Mouse (Mus musculus): ENCODE measurements at regions not wholly inside any gene's neighbourhood (a gene's known extent, or its start where the extent isn't known, plus 50 kb on each side); places are given as distances from the start of the nearest gene placed in this dataset.

- no peak for ATAC-seq (ENCODE audit: insufficient read depth)
Measured at GRCm38 (mm10) chr8:107860251-107860650, 82.2 kb upstream of the Zfhx3 start.

GRCm38 (mm10) chr8:107864802-107865651 is 77.4 kb upstream of the Zfhx3 start:
- Histone ChIP-seq H3K9me3 (replicated peaks) (no peaks in the 10 kb centered on the region), H3K4me2 (no peak overlapping the region), H3K36me3 (replicated peaks) (no peaks in the 10 kb centered on the region), H3K9ac (no peak overlapping the region), H3K27me3 (no peaks in the 10 kb centered on the region), H3K27ac (replicated peaks) (no peak overlapping the region), H3K4me1 (replicated peaks) (no peaks in the 10 kb centered on the region), H3K4me3 (replicated peaks) (no peak overlapping the region)
- WGBS (ENCODE audit: insufficient replicate concordance): 52% methylated on average over 14 of the region's 14 CpGs
- no peak for ATAC-seq (ENCODE audit: insufficient read depth)

More at GRCm38 (mm10) chr8:107860251-107860650, 82.2 kb upstream of the Zfhx3 start:
- no peaks in the 10 kb centered on the region for H3K4me1 ChIP-seq (replicated peaks)
- H3K36me3 ChIP-seq (replicated peaks): no peaks in the 10 kb centered on the region
- H3K27ac ChIP-seq (replicated peaks): no peak overlapping the region
- no peak overlapping the region for H3K9ac ChIP-seq
- no peak overlapping the region for H3K4me3 ChIP-seq (replicated peaks)
- H3K27me3 ChIP-seq: no peaks in the 10 kb centered on the region
- H3K4me2 ChIP-seq: no peak overlapping the region
- H3K9me3 ChIP-seq (replicated peaks): no peaks in the 10 kb centered on the region
- WGBS (ENCODE audit: insufficient replicate concordance): 58% methylated on average over 4 of the region's 4 CpGs

- Histone ChIP-seq H3K4me3 (replicated peaks) (no peak overlapping the region), H3K27me3 (no peaks in the 10 kb centered on the region), H3K9me3 (replicated peaks) (no peaks in the 10 kb centered on the region), H3K4me2 (no peak overlapping the region), H3K27ac (replicated peaks) (no peak overlapping the region), H3K4me1 (replicated peaks) (no peaks in the 10 kb centered on the region), H3K9ac (no peak overlapping the region), H3K36me3 (replicated peaks) (no peaks in the 10 kb centered on the region)
- WGBS (ENCODE audit: insufficient replicate concordance): 51% methylated on average over 4 of the region's 4 CpGs
- no peak for ATAC-seq (ENCODE audit: insufficient read depth)
Measured at GRCm38 (mm10) chr8:107865744-107866143, 76.7 kb upstream of the Zfhx3 start.

GRCm38 (mm10) chr8:107871718-107872117 is 70.7 kb upstream of the Zfhx3 start:
- no peak overlapping the region for H3K4me3 ChIP-seq (replicated peaks)
- H3K4me1 ChIP-seq (replicated peaks): no peaks in the 10 kb centered on the region
- H3K36me3 ChIP-seq (replicated peaks): no peaks in the 10 kb centered on the region
- no peak overlapping the region for H3K27ac ChIP-seq (replicated peaks)
- H3K4me2 ChIP-seq: no peak overlapping the region
- no peak for ATAC-seq (ENCODE audit: insufficient read depth)
- H3K9me3 ChIP-seq (replicated peaks): no peaks in the 10 kb centered on the region
- no peak overlapping the region for H3K9ac ChIP-seq
- no peaks in the 10 kb centered on the region for H3K27me3 ChIP-seq
- 62% methylated on average over 15 of the region's 15 CpGs for WGBS (ENCODE audit: insufficient replicate concordance)

DNA sequence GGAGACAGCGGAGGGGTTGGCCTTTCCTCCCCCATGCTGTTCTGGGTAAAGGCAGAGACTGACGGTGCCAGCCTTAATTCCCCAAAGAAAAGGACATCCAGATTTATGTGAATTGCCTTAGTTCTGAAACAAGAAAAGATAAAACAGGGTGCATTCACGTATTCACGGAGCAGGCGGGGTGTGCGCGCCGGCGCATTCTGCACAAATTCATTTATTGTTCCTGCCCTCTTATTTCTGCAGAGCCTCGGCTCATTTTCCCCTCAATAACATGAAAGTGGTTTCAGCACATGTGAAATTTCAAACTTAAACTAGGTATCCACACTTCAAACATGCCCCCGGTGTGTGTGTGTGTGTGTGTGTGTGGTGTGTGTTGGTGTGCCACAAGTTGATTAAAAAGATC is 70.3 kb upstream of the Zfhx3 start:
- no peak for ATAC-seq (ENCODE audit: insufficient read depth)
- 72% methylated on average over 11 of the region's 11 CpGs for WGBS (ENCODE audit: insufficient replicate concordance)
- Histone ChIP-seq H3K4me2 (no peak overlapping the region), H3K9me3 (replicated peaks) (no peaks in the 10 kb centered on the region), H3K4me1 (replicated peaks) (no peaks in the 10 kb centered on the region), H3K9ac (no peak overlapping the region), H3K27me3 (no peaks in the 10 kb centered on the region), H3K27ac (replicated peaks) (no peak overlapping the region), H3K36me3 (replicated peaks) (no peaks in the 10 kb centered on the region), H3K4me3 (replicated peaks) (no peak overlapping the region)

GRCm38 (mm10) chr8:107876455-107876854 is 66.0 kb upstream of the Zfhx3 start:
- 47% methylated on average over 2 of the region's 2 CpGs for WGBS (ENCODE audit: insufficient replicate concordance)
- H3K27me3 ChIP-seq: no peaks in the 10 kb centered on the region
- H3K36me3 ChIP-seq (replicated peaks): no peaks in the 10 kb centered on the region
- no peak overlapping the region for H3K4me3 ChIP-seq (replicated peaks)
- H3K27ac ChIP-seq (replicated peaks): no peak overlapping the region
- H3K9ac ChIP-seq: no peak overlapping the region
- no peaks in the 10 kb centered on the region for H3K4me1 ChIP-seq (replicated peaks)
- H3K4me2 ChIP-seq: no peak overlapping the region
- ATAC-seq (ENCODE audit: insufficient read depth): no peak
- no peaks in the 10 kb centered on the region for H3K9me3 ChIP-seq (replicated peaks)

DNA sequence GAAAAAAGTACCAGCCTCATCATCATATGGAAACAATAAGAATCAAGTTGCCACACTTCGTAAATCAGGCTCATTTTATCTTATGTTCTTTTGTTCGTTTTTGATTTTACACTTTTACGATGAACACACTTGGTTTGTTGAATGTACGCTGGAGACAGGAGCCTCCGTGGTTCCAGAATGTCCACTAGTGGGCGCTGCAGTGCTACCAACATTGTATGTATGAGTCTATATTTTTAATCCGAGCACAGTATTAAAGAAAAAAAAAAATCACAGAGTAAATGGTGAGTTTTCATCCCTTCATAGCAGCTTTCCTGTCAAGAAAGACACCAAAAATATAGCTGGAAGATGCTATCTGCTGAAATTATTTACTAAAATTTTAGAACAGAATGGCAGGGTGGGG is 60.6 kb upstream of the Zfhx3 start:
- no peak for ATAC-seq (ENCODE audit: insufficient read depth)
- no peak overlapping the region for H3K4me2 ChIP-seq
- no peak overlapping the region for H3K27ac ChIP-seq (replicated peaks)
- no peaks in the 10 kb centered on the region for H3K36me3 ChIP-seq (replicated peaks)
- H3K9ac ChIP-seq: no peak overlapping the region
- no peaks in the 10 kb centered on the region for H3K9me3 ChIP-seq (replicated peaks)
- H3K27me3 ChIP-seq: no peaks in the 10 kb centered on the region
- H3K4me1 ChIP-seq (replicated peaks): no peaks in the 10 kb centered on the region
- WGBS (ENCODE audit: insufficient replicate concordance): 20% methylated on average over 7 of the region's 7 CpGs
- H3K4me3 ChIP-seq (replicated peaks): no peak overlapping the region

DNA sequence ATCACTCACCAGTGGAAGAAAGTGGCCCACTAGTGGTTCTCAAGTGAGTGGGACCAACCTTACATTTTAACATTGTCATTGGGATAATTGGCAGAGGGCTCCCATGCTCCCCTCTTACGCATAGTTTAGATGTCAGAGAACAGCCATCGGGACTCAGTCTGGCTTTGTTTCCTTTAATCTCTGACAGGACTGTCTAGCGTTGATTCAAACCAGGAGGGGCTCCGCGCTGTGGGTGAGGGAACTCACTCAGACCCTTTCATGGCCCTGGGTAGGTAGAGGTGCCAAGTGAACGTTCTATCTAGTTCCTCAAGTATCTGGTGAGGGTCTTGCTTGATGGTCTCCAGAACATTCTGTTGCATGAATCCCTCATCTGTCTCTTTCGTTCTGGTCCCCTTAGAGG is 56.9 kb upstream of the Zfhx3 start:
- Histone ChIP-seq H3K4me3 (replicated peaks) (no peak overlapping the region), H3K27ac (replicated peaks) (no peak overlapping the region), H3K27me3 (no peaks in the 10 kb centered on the region), H3K4me1 (replicated peaks) (no peaks in the 10 kb centered on the region), H3K4me2 (no peak overlapping the region), H3K9me3 (replicated peaks) (no peaks in the 10 kb centered on the region), H3K36me3 (replicated peaks) (no peaks in the 10 kb centered on the region), H3K9ac (no peak overlapping the region)
- no peak for ATAC-seq (ENCODE audit: insufficient read depth)
- 60% methylated on average over 7 of the region's 7 CpGs for WGBS (ENCODE audit: insufficient replicate concordance)

- no peaks in the 10 kb centered on the region for H3K27me3 ChIP-seq
- no peak for ATAC-seq (ENCODE audit: insufficient read depth)
- H3K4me1 ChIP-seq (replicated peaks): no peaks in the 10 kb centered on the region
- WGBS (ENCODE audit: insufficient replicate concordance): 56% methylated on average over 5 of the region's 5 CpGs
- H3K9ac ChIP-seq: no peak overlapping the region
- H3K4me2 ChIP-seq: no peak overlapping the region
- no peaks in the 10 kb centered on the region for H3K9me3 ChIP-seq (replicated peaks)
- no peak overlapping the region for H3K4me3 ChIP-seq (replicated peaks)
- no peak overlapping the region for H3K27ac ChIP-seq (replicated peaks)
- no peaks in the 10 kb centered on the region for H3K36me3 ChIP-seq (replicated peaks)
Measured at GRCm38 (mm10) chr8:107885971-107886370, 56.5 kb upstream of the Zfhx3 start.

- Histone ChIP-seq H3K9ac (no peak overlapping the region), H3K9me3 (replicated peaks) (no peaks in the 10 kb centered on the region), H3K4me1 (replicated peaks) (no peaks in the 10 kb centered on the region), H3K27me3 (no peaks in the 10 kb centered on the region), H3K27ac (replicated peaks) (no peak overlapping the region), H3K36me3 (replicated peaks) (no peaks in the 10 kb centered on the region), H3K4me2 (no peak overlapping the region), H3K4me3 (replicated peaks) (no peak overlapping the region)
- no peak for ATAC-seq (ENCODE audit: insufficient read depth)
- 67% methylated on average over 19 of the region's 19 CpGs for WGBS (ENCODE audit: insufficient replicate concordance)
Measured at GRCm38 (mm10) chr8:107886516-107887253, 55.8 kb upstream of the Zfhx3 start.

- no peaks in the 10 kb centered on the region for H3K27me3 ChIP-seq
- no peak overlapping the region for H3K9ac ChIP-seq
- H3K27ac ChIP-seq (replicated peaks): no peak overlapping the region
- H3K36me3 ChIP-seq (replicated peaks): no peaks in the 10 kb centered on the region
- no peak overlapping the region for H3K4me3 ChIP-seq (replicated peaks)
- no peaks in the 10 kb centered on the region for H3K9me3 ChIP-seq (replicated peaks)
- H3K4me2 ChIP-seq: no peak overlapping the region
- no peak for ATAC-seq (ENCODE audit: insufficient read depth)
- no peaks in the 10 kb centered on the region for H3K4me1 ChIP-seq (replicated peaks)
- 32% methylated on average over 10 of the region's 10 CpGs for WGBS (ENCODE audit: insufficient replicate concordance)
Measured at GRCm38 (mm10) chr8:107887333-107887732, 55.1 kb upstream of the Zfhx3 start.
